Mouse (Mus musculus) G1E-ER4 (cell line): Measurements from ENCODE around the gene B4galt3. TPM values are rescaled to one million over a fixed set of nuclear protein-coding genes. Genes with fewer than 3 reads are reported as not detected.

Source experiments
- GATA1 ChIP-seq: IDR thresholded peaks from one replicate; pipeline ENCODE4 v1.8.0; 2012; ENCODE audit warnings: low read length, inconsistent platforms
- polyA plus RNA-seq: library from polyadenylated mRNA; stranded (reverse); fragments of >175 nt; gene quantifications from 2 replicates; pipeline ENCODE4 v1.2.3, GENCODE M21; 2012

Gene B4galt3
- polyA plus RNA-seq, 1 experiment, result 32.7 TPM

- TF ChIP-seq GATA1, result no peak
Measured at GRCm38 (mm10) chr1:171234126-171234525, 36.0 kb upstream of the B4galt3 start, which contains the start of gene Fcer1g. Gene Fcer1g, minus strand, starts transcription at chr1:171234365.

DNA sequence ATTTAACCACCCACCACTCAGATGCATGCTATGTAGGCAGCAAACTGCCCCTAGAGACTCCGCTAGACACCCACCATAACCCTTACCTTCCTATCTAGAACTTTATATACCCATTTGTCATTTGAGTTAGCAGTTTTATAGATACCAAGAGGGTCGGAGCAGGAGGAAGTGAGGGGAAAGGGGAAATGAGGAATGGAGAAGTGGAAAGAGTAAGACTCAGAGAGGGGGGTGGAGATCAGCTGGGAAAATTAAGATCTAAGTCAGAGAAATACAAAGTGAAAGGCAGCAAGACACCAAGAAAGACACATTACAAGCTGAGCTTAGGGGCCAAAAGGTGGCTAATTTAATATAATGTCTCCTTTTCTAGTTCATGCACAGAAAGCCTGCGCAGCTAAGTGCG, 35.6 kb upstream of the B4galt3 start:
- TF ChIP-seq GATA1, result no peak

- no peak for TF ChIP-seq GATA1
Measured at GRCm38 (mm10) chr1:171235791-171236190, 34.3 kb upstream of the B4galt3 start.

DNA sequence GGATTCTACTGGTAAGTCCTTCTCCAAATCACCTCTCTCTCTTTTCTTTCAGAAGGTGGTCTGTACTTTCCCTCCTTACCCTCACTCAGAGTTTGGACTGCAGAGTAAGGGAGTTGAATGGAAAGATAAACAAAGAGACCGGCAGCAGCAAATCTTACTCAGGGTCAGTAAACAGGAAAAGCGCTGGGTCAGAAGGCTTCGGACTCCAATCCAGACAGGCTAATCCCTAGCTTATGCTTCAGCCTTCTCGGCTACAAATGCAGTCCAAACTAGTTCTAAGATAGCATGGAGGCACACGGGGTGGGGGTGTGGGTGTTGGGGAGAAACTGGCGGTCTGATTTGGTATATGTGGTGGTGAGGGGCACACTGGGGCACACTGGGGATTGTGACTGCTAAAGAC, 32.7 kb upstream of the B4galt3 start:
- no peak for TF ChIP-seq GATA1

DNA sequence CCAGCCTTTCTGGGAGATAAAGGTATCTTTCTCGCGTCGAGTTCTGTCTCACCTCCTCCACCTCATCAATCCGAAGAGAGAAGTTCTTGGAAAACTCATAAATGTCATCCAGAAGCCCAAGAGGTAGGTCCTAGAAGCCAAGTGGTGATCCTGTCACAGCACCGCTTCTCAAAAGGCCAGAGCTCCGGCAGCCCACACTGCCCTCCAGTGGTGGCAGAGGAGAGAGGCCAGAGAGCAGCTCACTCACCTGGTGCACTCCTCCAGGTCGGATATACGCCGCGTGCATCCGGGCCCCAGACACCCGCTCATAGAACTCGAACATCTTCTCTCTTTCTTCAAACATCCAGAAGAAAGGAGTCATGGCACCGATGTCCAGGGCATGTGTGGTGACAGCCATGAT, 31.7 kb upstream of the B4galt3 start:
- TF ChIP-seq GATA1, result no peak

DNA sequence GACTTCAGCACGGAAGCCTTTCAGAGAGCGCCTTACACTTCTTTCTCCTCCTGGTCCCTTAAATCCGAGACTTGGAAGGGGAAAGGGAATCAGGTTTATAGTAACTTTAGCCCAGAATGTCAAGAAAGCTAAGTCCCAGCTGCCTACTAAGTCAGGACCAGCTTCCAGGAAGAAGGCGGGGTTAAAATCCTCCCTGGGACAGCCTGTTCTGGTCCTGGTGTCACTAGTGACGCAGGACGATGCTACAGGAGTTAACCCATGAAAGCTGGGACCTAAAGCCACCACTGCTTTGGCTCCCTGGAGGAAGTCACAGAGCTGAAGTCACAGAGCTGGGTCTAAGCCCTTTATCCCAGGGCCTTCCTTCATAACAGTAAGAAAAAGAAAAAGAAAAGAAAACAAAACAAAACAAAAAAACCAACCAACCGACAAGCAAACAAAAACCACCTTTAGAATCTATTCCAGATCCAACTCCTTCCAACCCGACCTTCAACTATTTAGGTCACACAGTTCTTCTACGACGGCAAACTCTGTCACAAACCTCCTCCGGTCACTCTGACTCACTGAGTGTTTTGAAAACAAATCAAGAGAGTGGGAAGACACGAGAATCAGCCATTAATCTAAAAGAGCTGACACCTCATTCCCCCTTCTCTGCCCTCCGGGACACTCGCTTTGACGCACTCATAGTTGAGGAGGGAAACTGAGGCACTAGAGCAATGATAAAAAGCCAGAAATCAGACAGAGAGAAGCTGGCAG, 30.0 kb upstream of the B4galt3 start:
- no peak for TF ChIP-seq GATA1

DNA sequence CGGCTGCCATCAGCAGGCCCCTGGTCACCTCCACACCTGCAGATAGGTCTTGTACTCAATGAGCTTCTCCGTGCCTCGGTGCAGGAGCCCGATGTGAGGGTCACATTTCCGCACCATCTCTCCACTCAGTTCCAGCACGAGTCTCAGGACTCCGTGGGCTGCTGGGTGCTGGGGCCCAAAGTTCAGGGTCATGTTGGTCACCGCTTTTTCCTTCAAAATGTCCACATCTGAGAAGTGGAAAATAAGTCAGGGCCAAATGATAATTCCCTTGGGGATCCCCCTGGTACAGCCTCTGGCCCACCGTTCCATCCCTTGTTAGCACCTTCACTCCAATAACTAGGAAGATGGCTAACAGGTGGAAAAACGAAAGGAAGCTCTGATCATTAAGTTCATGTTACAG, 29.2 kb upstream of the B4galt3 start:
- no peak for TF ChIP-seq GATA1

- TF ChIP-seq GATA1, result no peak
Measured at GRCm38 (mm10) chr1:171245353-171245752, 24.8 kb upstream of the B4galt3 start.

DNA sequence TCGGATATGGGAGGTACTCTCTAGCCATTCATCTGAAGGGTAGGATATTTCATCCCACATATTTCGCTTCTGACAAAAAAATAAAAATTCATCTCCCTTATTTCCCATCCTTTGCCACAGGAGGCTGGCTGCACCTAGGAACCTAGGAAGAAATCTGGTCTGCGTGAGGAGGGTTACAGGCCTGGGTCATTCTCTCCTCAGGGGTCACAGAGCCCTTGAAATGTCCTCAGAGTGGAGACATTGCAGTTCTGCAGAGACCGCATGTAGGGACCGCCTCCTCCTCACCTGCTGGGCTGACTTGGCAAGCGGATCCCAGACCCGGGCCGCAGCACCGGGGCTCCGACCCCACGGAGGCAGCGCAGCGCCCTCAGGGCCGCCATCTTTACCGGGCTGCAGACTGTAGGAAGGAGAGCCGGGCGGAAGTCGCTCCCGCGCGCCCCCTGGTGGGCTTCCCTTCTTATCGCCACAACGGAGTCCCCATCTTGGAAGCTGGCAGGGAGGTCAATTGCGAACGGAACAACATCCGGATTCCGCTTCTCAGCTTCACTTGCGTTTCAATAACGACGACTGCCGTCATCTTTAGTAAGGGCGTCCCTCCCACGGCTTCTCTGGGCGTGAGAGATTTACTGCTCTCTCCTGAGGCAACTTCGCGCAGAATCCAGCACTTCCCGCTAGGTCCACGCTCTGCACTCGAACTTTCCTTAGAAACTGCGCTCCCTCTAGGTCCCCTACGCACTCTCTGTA, 23.2 kb upstream of the B4galt3 start:
- TF ChIP-seq GATA1, result no peak

DNA sequence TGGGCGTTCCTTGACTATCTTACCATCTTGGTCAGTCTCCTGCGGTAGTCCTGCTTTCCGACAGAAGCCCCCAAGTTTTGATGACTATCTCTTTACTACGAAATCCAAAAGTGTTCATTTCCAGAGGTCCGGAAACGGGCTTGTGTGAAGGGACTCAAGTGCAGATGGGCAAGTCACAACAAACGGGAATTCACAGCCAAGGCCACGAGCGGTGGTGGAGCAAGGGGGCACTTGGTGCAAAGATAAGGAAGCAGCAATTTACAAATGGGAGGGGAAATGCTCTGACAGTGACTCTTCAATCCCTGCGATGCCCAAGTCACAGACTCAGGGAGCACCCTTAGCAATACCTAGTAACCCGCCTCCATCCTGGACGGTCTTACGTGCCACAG, 22.7 kb upstream of the B4galt3 start:
- TF ChIP-seq GATA1, result no peak

- TF ChIP-seq GATA1, result no peak
Measured at GRCm38 (mm10) chr1:171247916-171248315, 22.2 kb upstream of the B4galt3 start.

GRCm38 (mm10) chr1:171248386-171249226, 21.5 kb upstream of the B4galt3 start:
- TF ChIP-seq GATA1, result no peak

DNA sequence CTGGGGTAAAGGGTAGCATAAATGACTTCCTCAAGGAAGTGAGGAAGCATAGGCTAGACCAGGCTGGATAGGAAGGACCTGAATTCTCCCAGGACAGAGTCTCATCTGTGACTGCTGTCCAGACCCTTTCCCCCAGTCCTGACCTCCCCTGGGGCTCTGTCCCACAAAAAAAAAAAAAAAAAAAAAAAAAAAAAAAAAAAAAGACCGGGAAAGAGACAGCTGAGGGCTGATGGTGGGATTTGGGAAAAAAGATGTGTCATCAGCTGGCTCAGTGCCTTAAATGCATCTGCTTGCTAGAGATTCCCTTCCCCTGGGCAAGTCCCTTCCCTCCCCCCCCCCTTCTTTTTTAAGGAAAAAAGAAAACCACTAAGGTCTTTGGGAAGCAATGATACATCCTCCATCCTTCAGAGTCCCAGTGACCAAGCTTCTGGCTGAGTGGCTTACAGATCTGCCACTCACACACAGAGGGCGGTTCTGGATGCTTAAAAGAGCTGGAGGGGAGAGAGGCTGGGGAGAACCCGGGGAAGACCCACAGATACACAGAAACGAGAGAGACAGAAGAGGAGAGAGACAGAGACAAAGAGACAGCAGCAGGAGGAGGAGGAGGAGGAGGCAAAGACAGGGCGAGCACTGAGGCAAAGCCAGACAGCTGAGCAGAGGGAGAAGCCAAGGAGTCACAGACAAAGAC, 20.1 kb upstream of the B4galt3 start, which contains the start of gene Adamts4:
Adamts4 (plus strand) TSS at position 509 of the 688 bp plus-strand sequence.
- no peak for TF ChIP-seq GATA1

GRCm38 (mm10) chr1:171250680-171251593, 19.2 kb upstream of the B4galt3 start, which contains the start of gene Ndufs2:
Gene Ndufs2, minus strand, starts transcription at chr1:171251388.
- TF ChIP-seq GATA1, result no peak
